Mouse (Mus musculus) spleen, adult 18-20 months (tissue): Measurements from ENCODE around the gene Pnpla8.

Experiments used
- DNase-seq, 2 experiments: peaks; one replicate each; pipeline ENCODE4 v3.0.0; 2022; ENCODE audit warnings: mixed read lengths in 2 of 2

Gene Pnpla8

GRCm38 (mm10) chr12:44357460-44357859, 136.3 kb downstream of the Pnpla8 start:
- DNase-seq: no peak

- no peak for DNase-seq
These were observed 136.7 kb downstream of the Pnpla8 start for GRCm38 (mm10) chr12:44357881-44358280.

GRCm38 (mm10) chr12:44371076-44371710, 150.0 kb downstream of the Pnpla8 start:
- no peak for DNase-seq
